Mouse (Mus musculus): Measurements from ENCODE around the gene Mbip.

GRCm38 (mm10) chr12:56332475-56332874, 13.2 kb downstream of the Mbip start:
- TF ChIP-seq CTCF (IDR thresholded peaks at IDR 0.05; ENCODE audit: low read depth) (no peak), EP300 (optimal IDR thresholded peaks at IDR 0.05) (no peak)

Measured in stomach, postnatal 0 days (tissue).